Mouse (Mus musculus) forebrain, embryonic 10.5 days (tissue): Measurements from ENCODE around the gene Xlr3c. TPM values are rescaled to one million over a fixed set of nuclear protein-coding genes. Genes with fewer than 3 reads are reported as not detected.

ENCODE experiments used
- polyA plus RNA-seq: library from polyadenylated mRNA; unstranded; fragments of >200 nt; fragmentation: Nextera tagmentation; extraction: Ambion mirVana; gene quantifications from 2 replicates; pipeline ENCODE4 v1.2.1, GENCODE M21; 2016

Xlr3c gene
- polyA plus RNA-seq, 1 experiment from 2014 or later, result not detected

Other genes starting within 250 kb of the Xlr3c start
- gene Pnma5, start 228.3 kb downstream of the Xlr3c start, polyA plus RNA-seq, result 0.10 and 0.16 TPM in 2 replicates
- 0.21 and 0.29 TPM in 2 replicates for gene Pnma3, start 200.6 kb downstream of the Xlr3c start, polyA plus RNA-seq
- 0.46 and 0.61 TPM in 2 replicates for gene Xlr4a, start 182.9 kb downstream of the Xlr3c start, polyA plus RNA-seq
- 1.8 and 3.0 TPM in 2 replicates for gene Xlr3a, start 168.3 kb downstream of the Xlr3c start, polyA plus RNA-seq
- gene Gm14685, start 148.3 kb downstream of the Xlr3c start, polyA plus RNA-seq, result 0.05 TPM in 1 of 2 replicates, not detected in the other
- gene Xlr5b, start 116.6 kb downstream of the Xlr3c start, polyA plus RNA-seq, result not detected in 2 replicates
- not detected in 2 replicates for gene DXBay18, start 115.9 kb downstream of the Xlr3c start, polyA plus RNA-seq
- gene Spin2d, start 88.4 kb downstream of the Xlr3c start, polyA plus RNA-seq, result not detected in 2 replicates
- gene Xlr3b, start 73.2 kb downstream of the Xlr3c start, polyA plus RNA-seq, result 8.7 and 9.1 TPM in 2 replicates
- gene Xlr4b, start 51.1 kb downstream of the Xlr3c start, polyA plus RNA-seq, result 0.37 and 0.52 TPM in 2 replicates
- 10.9 TPM in 2 replicates for gene F8a, start 37.1 kb downstream of the Xlr3c start, polyA plus RNA-seq
- not detected in 2 replicates for gene Xlr4c, start 22.3 kb downstream of the Xlr3c start, polyA plus RNA-seq
- gene Xlr5a, start 27.6 kb upstream of the Xlr3c start, polyA plus RNA-seq, result not detected in 2 replicates
- not detected in 2 replicates for gene Xlr5c, start 27.6 kb upstream of the Xlr3c start, polyA plus RNA-seq
- not detected in 2 replicates for gene Gm45015, start 71.5 kb upstream of the Xlr3c start, polyA plus RNA-seq
- 16.7 and 17.7 TPM in 2 replicates for gene Zfp275, start 77.2 kb upstream of the Xlr3c start, polyA plus RNA-seq
- gene Gm18336, start 133.3 kb upstream of the Xlr3c start, polyA plus RNA-seq, result not detected in 2 replicates
- 0.17 and 0.19 TPM in 2 replicates for gene Zfp92, start 145.7 kb upstream of the Xlr3c start, polyA plus RNA-seq
- not detected in 2 replicates for gene Trex2, start 170.0 kb upstream of the Xlr3c start, polyA plus RNA-seq
- gene Haus7, start 193.7 kb upstream of the Xlr3c start, polyA plus RNA-seq, result 87.8 and 88.7 TPM in 2 replicates
- 10.3 and 12.3 TPM in 2 replicates for gene Bgn, start 218.2 kb upstream of the Xlr3c start, polyA plus RNA-seq
- 0.06 and 0.10 TPM in 2 replicates for gene Atp2b3, start 237.7 kb upstream of the Xlr3c start, polyA plus RNA-seq